Mouse (Mus musculus) heart, postnatal 0 days (tissue): ENCODE measurements around the gene Meis2.

Experiments
- CTCF ChIP-seq: IDR thresholded peaks from 2 replicates; pipeline ENCODE4 v1.5.1; 2016; ENCODE audit warnings: antibody characterized with exemption, control low read depth, low read depth
- EP300 ChIP-seq: IDR thresholded peaks from 2 replicates; pipeline ENCODE4 v1.6.1; 2016; ENCODE audit warnings: antibody characterized with exemption, low read depth

- no peak for TF ChIP-seq CTCF
- no peak for TF ChIP-seq EP300
Observed at GRCm38 (mm10) chr2:115939849-115940248, 125.8 kb downstream of the Meis2 start.
